Mouse (Mus musculus): ENCODE data around the gene Arhgap24.

The Arhgap24 gene

GRCm38 (mm10) chr5:102813271-102813670 lies 332.1 kb downstream of the Arhgap24 start:
- no peak for DNase-seq

GRCm38 (mm10) chr5:102817641-102818040 lies 336.4 kb downstream of the Arhgap24 start:
- no peak for DNase-seq

- DNase-seq, result peak; percentile 55 to 66
Measured at GRCm38 (mm10) chr5:102825538-102825937, 344.3 kb downstream of the Arhgap24 start.

DNA sequence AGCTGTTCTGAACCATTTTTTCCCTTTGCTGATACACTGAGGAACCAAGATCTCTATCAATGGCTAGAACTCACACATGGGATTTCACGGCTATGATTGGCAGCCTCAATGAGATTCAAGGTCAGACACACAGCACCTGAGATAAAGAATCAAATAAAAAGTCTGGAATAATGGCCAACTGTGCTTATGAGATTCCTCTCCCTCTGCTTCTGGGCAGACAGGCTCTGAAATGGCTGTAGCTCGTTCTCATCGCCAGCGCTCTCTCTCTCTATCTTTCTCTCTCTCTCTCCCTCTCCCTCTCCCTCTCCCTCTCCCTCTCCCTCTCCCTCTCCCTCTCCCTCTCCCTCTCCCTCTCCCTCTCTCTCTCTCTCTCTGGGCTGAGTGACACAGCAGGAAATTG lies 357.9 kb downstream of the Arhgap24 start:
- DNase-seq, result no peak

GRCm38 (mm10) chr5:102843934-102844709 lies 362.9 kb downstream of the Arhgap24 start:
- DNase-seq, result no peak

DNA sequence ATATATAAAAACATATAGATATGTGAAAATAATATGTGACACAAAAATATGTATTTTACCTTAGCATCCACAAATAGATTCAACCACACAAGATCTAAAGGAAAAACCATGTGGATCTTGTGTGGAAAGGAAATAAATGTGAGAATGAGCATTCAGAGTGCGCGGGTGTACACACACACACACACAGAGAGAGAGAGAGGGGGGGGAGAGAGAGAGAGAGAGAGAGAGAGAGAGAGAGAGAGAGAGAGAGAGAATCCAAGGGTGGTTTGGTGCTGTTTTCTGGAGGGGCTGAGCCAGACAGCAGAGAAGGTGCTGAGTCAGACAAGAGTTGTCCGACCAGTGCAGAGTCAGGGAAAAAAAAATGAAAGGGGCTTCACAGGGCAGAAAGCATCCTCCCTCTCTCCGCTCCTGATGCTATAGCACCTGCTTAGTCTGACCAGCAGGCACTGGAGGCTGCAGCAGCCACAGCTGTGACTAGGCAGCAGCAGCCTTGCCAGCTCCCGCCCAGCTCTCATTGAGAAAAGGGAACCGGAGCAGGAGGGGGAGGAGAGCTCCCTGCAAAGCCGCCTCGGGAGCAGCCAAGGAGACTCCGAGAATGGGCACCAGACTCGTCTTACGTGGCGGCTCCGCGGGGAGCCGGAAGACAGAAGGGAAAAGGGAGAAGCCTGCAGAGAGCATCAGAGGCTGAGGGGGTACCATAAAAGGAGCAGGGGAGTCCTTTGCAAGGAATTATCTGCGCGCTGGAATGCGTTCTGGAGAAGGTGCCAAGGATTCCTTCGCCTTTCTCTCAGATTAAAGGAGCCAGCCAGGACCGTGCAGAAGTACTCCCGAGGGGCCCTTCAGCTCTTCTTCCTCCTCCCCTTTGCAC lies 363.8 kb downstream of the Arhgap24 start:
- DNase-seq, result peak; percentile 65 to 74

GRCm38 (mm10) chr5:102845800-102846199 lies 364.6 kb downstream of the Arhgap24 start:
- DNase-seq, result no peak

DNA sequence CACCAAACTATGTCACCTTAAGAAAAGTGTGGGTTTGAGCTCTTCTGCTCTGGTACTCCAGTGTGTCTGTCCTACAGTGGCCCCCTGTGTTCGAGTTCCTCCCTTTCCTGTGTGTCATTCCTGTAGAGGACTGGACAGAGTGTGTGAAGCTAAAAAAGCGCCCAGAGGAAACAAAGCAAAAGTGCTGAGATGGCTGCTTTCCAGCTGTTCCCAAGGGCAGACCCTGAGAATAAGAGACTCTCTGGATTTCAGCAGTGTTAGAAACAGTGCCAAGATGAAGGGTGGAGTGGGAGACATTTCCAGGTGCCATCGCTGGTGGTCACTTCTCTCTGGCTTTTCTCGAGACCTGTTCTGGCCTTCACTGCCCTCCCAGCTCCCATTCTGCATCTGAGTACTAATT lies 366.7 kb downstream of the Arhgap24 start:
- DNase-seq, result no peak

DNA sequence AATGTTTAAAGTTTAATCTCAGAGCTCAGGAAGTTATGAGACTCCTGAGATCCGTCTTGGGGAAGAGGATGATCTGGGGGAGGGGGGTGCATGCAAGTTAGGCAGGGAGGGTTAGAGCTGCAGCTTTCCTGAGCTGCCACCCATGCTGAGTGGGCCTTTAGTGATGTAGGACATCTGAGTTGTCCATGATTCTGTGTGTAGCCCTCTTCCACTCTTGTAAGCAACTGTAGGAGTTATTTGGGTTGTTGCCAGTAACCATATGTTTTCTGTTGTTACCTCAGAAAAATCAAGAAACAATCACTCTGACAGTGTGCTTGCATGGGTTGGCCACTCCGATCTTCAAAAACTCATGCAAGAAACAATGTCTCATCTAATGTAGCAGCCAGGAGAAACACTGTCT lies 370.6 kb downstream of the Arhgap24 start:
- DNase-seq, result no peak

DNA sequence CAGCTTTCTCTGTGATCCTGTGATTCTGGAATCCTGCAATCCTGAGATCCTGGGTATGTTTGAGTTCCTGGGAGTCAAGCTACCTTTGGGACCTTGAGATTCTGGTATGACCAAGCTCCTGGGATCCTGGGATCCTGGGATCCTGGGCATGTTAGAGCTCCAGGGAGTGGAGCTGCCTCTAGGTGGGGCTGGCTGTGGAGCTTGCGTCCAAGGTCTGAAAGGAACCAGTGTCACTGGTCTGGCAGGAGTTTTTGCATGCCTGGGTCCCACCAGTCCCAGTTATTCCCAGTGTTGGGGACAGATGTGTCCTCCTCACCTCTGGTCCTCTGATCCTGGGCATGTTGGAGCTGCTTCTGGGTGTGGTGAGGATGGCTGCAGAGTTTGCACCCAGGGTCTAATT lies 372.6 kb downstream of the Arhgap24 start:
- DNase-seq, result no peak

DNA sequence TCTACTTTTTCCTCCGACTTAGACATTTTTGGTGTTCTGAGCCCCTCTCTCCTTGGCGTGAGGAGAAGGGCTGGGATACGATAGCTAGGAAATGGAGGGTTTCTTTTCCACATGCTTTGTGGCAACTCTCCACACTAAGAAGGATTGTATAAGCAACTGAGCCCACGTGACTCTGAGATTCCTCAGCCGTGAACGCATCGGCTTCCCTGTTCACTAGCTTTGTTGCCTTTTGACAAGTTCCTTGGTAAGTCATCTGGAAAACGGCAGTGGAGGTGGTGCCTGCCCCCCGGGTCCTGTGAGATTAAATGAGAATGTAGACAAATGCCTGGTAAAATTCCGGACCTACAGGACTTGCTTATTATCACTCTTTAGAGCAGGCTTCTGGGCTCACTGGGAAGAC lies 374.6 kb downstream of the Arhgap24 start:
- no peak for DNase-seq

DNA sequence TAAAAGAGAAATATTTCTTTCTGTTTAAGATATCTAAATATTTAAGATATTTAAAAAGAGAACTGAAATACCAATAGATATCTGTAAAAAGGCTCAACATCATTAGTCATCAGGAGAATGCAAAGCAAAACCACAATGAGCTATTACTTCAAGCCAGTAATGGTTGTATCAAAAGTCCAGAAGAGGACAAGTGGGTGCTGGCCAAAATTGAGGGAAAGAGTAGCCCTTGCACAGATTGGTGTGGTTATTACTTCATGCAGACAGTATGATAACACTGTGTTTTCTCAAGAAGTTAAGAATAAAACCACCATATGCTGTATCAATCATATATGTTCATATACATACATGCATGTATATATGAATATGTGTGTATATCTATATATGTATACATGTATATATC lies 376.9 kb downstream of the Arhgap24 start:
- DNase-seq, result no peak

GRCm38 (mm10) chr5:102859749-102860148 lies 378.6 kb downstream of the Arhgap24 start:
- no peak for DNase-seq

GRCm38 (mm10) chr5:102868196-102868595 lies 387.0 kb downstream of the Arhgap24 start:
- no peak for DNase-seq

GRCm38 (mm10) chr5:102872996-102873395 lies 391.8 kb downstream of the Arhgap24 start:
- DNase-seq, result peak in 1 of 2 experiments; percentile 8

DNA sequence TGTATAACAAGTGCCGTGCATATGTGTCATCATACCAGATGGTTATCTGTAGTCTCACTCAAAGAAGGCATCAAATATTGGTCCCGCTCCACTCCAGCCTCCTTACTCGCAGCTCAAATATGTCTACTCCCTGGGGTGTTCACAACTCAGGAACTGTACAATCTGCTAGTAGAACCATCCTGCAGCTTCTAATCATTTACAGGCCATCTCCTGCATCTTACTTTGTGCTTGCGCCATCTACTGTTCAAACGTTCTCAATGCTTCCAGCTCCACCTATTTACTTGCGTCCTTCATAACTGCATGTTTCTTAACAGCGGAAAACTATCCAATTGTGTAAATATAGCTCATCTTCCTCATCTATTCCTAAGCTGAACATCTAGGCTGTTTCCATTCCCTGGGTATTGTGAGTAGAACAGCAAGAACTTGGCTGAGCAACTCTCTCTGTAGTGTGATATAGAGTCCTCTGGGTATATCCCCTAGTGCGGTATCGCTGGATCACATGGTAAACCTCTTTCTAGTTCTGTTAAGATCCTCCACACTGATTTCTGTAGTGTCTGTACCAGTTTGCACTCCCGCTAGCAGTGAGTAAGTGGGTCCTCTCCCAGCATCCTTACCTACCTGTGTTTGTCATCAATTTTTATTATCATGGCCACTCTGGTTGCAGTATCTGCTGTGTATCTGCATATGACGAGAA lies 393.6 kb downstream of the Arhgap24 start:
- peak; percentile 77 to 80 for DNase-seq

- DNase-seq, result no peak
Measured at GRCm38 (mm10) chr5:102875628-102876027, 394.4 kb downstream of the Arhgap24 start.

DNA sequence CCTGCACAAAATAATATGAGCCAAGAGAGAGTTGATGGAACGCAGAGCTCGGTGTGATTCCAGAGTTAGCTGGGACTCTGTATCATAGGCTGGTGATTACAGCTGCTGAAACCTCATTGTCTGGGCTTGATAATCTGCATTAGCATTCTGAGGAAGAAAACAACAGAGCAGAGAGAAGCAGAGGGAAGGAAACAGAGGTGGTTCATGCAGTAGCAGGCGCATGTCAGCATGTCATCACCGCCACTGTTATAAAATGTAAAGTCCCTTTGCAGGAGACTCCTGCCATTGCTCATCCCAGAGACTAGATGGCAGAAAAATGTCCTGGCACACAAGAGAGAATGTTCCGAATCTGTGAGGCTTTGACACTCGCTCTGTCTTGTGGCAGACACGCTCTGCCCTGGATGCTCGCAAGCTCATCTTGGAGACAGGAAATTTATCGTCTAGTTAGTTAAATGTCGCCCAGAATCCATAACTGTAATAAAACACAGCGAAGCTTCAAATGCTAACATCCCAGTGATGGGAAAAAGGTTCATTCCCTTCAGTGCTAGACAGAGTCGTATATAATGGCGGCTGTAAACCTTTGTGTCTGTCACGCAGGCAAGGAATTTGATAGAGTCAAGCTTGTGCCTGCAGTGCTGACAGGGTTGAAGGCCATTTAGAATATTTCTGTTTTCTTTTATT lies 407.4 kb downstream of the Arhgap24 start:
- DNase-seq, result no peak

DNA sequence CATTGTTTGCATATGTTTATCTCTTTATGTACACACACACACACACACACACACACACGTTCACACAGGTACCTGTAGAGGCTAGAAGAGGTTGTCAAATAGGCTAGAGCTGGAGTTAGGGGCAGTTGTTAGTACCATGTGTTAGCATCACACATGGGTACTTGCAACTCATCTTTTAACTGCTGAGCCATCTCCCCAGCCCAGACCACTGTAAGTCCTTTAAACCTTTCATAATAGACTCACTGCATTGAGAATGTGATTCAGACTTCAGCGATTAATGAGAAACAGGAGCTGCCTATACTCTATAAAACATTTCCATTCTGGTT lies 407.9 kb downstream of the Arhgap24 start:
- DNase-seq, result no peak

DNA sequence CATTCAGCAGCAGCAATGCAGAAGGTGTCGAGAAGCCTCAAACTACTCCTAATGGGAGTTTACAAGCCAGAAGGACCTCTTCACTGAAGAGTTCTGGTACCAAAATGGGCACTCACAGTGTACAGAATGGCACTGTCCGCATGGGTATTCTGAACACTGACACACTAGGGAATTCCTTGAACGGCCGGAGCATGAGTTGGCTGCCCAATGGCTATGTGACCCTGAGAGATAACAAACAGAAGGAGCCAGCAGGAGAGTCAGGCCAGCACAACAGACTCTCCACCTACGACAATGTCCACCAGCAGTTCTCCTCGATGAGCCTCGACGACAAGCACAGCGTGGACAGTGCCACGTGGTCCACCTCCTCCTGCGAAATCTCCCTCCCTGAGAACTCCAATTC lies 411.0 kb downstream of the Arhgap24 start:
- DNase-seq, result no peak

GRCm38 (mm10) chr5:102898301-102898700 lies 417.1 kb downstream of the Arhgap24 start:
- DNase-seq, result no peak

DNA sequence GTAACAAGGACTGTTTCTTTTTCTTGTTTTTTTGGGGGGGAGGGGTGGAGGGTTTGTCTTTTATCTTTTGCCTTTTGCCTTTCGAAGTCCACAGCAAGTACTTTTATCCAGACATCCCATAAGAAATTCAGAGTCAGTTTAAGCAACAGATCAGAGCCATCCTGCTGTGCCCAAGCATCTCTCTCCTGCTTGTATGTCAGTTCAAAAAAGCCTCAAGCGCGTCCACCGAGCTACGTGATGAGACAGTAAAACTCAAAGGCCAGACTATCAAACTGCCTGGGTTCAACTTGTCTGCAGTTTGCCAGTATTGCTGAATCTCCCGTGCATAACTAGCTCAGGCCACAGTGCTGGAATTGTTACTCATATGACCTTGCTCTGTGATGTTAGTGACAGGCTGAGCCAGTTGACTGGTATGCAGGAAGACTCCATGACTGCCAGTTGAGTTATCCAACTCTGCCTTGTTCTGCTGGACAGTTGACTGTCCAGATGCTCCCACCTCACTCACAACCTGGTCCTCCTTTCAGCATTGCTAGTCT lies 418.6 kb downstream of the Arhgap24 start:
- DNase-seq, result no peak

GRCm38 (mm10) chr5:102901176-102901575 lies 420.0 kb downstream of the Arhgap24 start:
- DNase-seq, result no peak

Measured in cerebellum, postnatal 14 days (tissue).